Mouse (Mus musculus) myocyte (in vitro differentiated cells): ENCODE measurements around the gene 1700016D06Rik.

Source experiments
- CEBPB ChIP-seq: IDR thresholded peaks from 2 replicates; pipeline ENCODE4 v1.6.1; 2011; ENCODE audit warnings: mild to moderate bottlenecking, moderate library complexity; ENCODE audit not compliant: poor library complexity, insufficient read depth, severe bottlenecking
- MAX ChIP-seq: IDR thresholded peaks from one replicate; pipeline ENCODE4 v1.6.1; 2011; ENCODE audit warnings: low read depth, mild to moderate bottlenecking, control low read depth
- MYOD1 ChIP-seq, 3 experiments: IDR thresholded peaks; one replicate each; pipeline ENCODE4 v1.6.1; 2011; ENCODE audit warnings: control low read depth in 2 of 3, low read depth in 2 of 3, mild to moderate bottlenecking in 2 of 3, moderate library complexity in 1 of 3; ENCODE audit not compliant: insufficient read length in 2 of 3, control insufficient read depth in 1 of 3
- POLR2A ChIP-seq: IDR thresholded peaks from one replicate; pipeline ENCODE4 v1.6.1; 2011; ENCODE audit warnings: low read depth, mild to moderate bottlenecking, control low read depth, moderate library complexity; ENCODE audit not compliant: insufficient read length
- POLR2AphosphoS2 ChIP-seq: IDR thresholded peaks from one replicate; pipeline ENCODE4 v1.6.1; 2011; ENCODE audit warnings: low read depth, control low read depth; ENCODE audit not compliant: insufficient read length
- REST ChIP-seq: IDR thresholded peaks from one replicate; pipeline ENCODE4 v1.6.1; 2011; ENCODE audit warnings: mild to moderate bottlenecking, control low read depth, moderate library complexity; ENCODE audit not compliant: insufficient read depth, insufficient read length
- TCF12 ChIP-seq: IDR thresholded peaks from one replicate; pipeline ENCODE4 v1.6.1; 2011; ENCODE audit warnings: mild to moderate bottlenecking, control low read depth; ENCODE audit not compliant: poor library complexity, insufficient read depth, severe bottlenecking
- TCF3 ChIP-seq: IDR thresholded peaks from one replicate; pipeline ENCODE4 v1.6.1; 2011; ENCODE audit warnings: low read depth, control low read depth; ENCODE audit not compliant: insufficient read length
- USF1 ChIP-seq: IDR thresholded peaks from one replicate; pipeline ENCODE4 v1.6.1; 2011; ENCODE audit warnings: low read depth, mild to moderate bottlenecking, control low read depth, moderate library complexity

DNA sequence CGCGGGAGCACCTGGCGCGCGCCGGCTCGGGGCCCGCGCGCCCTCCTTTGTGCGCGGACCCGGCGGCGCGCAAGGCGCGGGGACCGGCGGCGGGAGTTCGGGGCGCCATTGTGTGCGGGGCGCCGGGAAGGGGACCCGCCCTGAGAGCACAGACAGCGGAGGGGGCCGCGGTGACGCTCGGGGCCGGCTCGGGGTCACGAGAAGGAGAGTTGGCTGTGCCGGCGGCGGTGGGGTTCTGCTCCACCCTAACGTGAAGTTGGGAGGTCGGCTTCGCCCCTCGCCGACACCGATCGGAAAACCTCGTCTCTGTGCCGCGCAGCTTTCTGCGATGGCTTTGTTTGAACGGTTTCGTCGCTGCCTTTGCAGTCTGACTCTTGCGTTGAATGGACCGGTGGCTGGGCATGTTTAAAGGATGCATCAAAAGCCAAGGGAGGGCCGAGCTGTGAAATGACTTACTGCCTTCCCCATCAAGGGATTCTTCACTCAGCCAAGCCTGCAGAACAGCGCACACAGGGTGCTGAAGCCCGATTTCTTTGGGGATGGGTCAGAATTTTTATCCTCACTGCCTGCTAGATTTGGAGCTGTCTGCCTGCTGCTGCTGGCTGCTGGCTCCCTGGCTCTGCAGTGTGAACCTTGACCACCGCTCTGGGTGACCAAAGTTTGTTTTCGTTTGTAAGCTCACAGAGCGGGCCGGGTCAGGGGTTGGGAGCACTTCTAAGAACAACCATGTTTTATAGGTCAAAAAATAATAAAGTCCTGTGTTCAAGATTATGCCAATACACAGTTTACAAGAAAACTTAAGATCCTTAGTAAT is 27.8 kb upstream of the 1700016D06Rik start:
- TF ChIP-seq POLR2A (no peak), POLR2AphosphoS2 (no peak), MYOD1 (IDR thresholded peaks at IDR 0.05; ENCODE audit: control insufficient read depth in 1 of 3, insufficient read length in 2 of 3, low read depth in 2 of 3) (no peak), USF1 (no peak), TCF12 (no peak), CEBPB (no peak), REST (no peak), MAX (no peak), TCF3 (no peak)
